Mouse (Mus musculus) neural tube, embryonic 12.5 days (tissue): ENCODE data around the gene Nol3. TPM values are rescaled to one million over a fixed set of nuclear protein-coding genes. Genes with fewer than 3 reads are reported as not detected.

ENCODE experiments used
- ATAC-seq: fragments of 200-750 bp; cut with Nextera tagmentation; 2 replicates; pipeline ENCODE4 v1.8.0; 2017; ENCODE audit warnings: low read depth, mild to moderate bottlenecking, moderate TSS enrichment, moderate library complexity; ENCODE audit not compliant: low FRiP score
- H3K27ac ChIP-seq: fragments of 300-500 bp; sonication (generic); 2 replicates; pipeline ENCODE4 v1.5.1; 2016
- H3K27me3 ChIP-seq: fragments of 300-500 bp; sonication (generic); replicated peaks from 2 replicates; pipeline ENCODE4 v1.6.1; 2016; ENCODE audit warnings: mild to moderate bottlenecking
- H3K36me3 ChIP-seq: fragments of 300-500 bp; sonication (generic); 2 replicates; pipeline ENCODE4 v1.6.1; 2016; ENCODE audit warnings: mild to moderate bottlenecking
- H3K4me1 ChIP-seq: fragments of 300-500 bp; sonication (generic); 2 replicates; pipeline ENCODE4 v1.6.1; 2016
- H3K4me2 ChIP-seq: fragments of 300-500 bp; sonication (generic); replicated peaks from 2 replicates; pipeline ENCODE4 v1.6.1; 2016; ENCODE audit warnings: mild to moderate bottlenecking
- H3K4me3 ChIP-seq: fragments of 300-500 bp; sonication (generic); 2 replicates; pipeline ENCODE4 v1.5.1; 2016
- H3K9ac ChIP-seq: fragments of 300-500 bp; sonication (generic); 2 replicates; pipeline ENCODE4 v1.6.1; 2016; ENCODE audit warnings: mild to moderate bottlenecking
- H3K9me3 ChIP-seq: fragments of 300-500 bp; sonication (generic); 2 replicates; pipeline ENCODE4 v1.6.1; 2016; ENCODE audit warnings: mild to moderate bottlenecking
- WGBS: fragments of 180-500 bp; shearing (Covaris S2); methylation state at CpG from one replicate; pipeline ENCODE4 v1.1.7; 2016; 5-methylcytosine and 5-hydroxymethylcytosine counted together
- polyA plus RNA-seq: library from polyadenylated mRNA; unstranded; fragments of >200 nt; fragmentation: Nextera tagmentation; extraction: Ambion mirVana; gene quantifications from 2 replicates; pipeline ENCODE4 v1.2.1, GENCODE M21; 2016

The Nol3 gene
- polyA plus RNA-seq, 1 experiment from 2014 or later: 4.3 TPM

DNA sequence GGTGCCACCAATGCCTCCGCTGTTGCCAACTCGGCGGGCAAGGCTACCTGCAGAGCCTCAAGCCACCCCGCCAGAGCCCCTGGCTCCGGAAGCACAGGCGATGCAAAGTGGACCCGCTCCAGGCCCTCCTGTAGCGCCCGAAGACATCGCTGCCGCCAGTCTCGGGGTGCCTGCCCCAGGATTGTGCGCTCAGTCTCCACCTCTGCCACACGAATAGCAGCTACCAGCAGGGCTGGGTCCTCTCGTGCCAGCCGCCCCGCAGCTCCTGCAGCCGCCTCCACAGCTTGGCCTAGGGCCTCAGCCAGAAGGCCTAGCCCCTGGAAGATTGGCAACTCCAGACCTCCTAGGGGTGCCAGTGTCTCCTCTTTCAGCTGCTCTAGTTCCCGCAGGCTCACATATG is 17.5 kb downstream of the Nol3 start:
- Histone ChIP-seq H3K36me3 (no peaks in the 10 kb centered on the region), H3K4me2 (no peak overlapping the region), H3K4me1 (peaks cover 23% of the 10 kb centered on the region), H3K27ac (no peak overlapping the region), H3K9ac (no peak overlapping the region), H3K9me3 (no peaks in the 10 kb centered on the region), H3K4me3 (no peak overlapping the region), H3K27me3 (peaks cover 18% of the 10 kb centered on the region)
- WGBS: 68% methylated on average over 18 of the region's 19 CpGs
- ATAC-seq: no peak

DNA sequence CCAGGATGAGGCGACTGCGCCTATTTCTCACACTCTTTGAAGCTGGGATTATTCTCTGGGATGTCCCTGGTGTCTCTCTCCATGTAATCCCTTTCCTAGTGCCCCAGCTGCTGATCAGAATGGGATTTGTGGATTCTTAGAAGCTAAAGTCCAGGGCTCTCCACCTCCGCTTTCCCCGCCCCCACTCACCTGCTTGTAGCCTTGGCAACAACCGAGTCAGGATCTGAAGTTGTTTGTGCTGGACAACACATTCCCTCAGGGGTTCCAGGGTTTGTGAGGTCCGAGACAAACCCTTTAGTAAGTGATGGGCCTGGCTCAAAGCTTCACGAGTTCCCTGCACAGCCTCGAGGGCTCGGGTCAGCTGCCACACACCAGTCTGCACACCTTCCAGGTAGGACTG is 18.8 kb downstream of the Nol3 start:
- peak overlapping the region; percentile 1; the same call in 1 of the 2 replicates for H3K4me2 ChIP-seq
- H3K9me3 ChIP-seq: no peaks in the 10 kb centered on the region
- H3K36me3 ChIP-seq: peaks cover 5% of the 10 kb centered on the region
- H3K4me3 ChIP-seq: no peak overlapping the region
- WGBS: 70% methylated on average over 9 of the region's 9 CpGs
- no peak overlapping the region for H3K27ac ChIP-seq
- peaks cover 18% of the 10 kb centered on the region for H3K27me3 ChIP-seq
- no peak overlapping the region for H3K9ac ChIP-seq
- no peak for ATAC-seq
- H3K4me1 ChIP-seq: peaks cover 25% of the 10 kb centered on the region

DNA sequence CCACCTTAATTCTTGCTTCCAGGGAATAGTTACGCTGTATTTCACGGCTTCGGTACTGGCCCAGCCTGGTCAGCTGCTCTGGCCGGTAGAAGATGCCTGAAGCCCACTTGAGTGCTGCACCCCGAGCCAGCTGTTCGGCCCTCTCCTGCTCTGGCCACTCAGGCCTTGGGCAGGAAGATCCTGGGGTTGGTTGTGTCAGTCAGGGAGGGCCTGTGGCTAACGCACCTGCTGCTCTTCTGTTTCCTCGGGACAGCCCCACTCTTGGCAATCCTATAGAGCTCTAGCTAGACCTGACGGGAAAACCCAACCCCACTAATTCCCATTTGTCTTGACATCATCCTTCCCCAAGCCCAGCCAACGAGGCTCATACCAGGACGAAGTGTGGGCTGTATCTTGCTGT is 19.3 kb downstream of the Nol3 start:
- H3K9ac ChIP-seq: no peak overlapping the region
- H3K9me3 ChIP-seq: no peaks in the 10 kb centered on the region
- H3K27ac ChIP-seq: no peak overlapping the region
- no peak for ATAC-seq
- peaks cover 13% of the 10 kb centered on the region for H3K27me3 ChIP-seq
- H3K4me2 ChIP-seq: peak overlapping the region; percentile 1; the same call in 1 of the 2 replicates
- H3K4me3 ChIP-seq: no peak overlapping the region
- peaks cover 20% of the 10 kb centered on the region for H3K4me1 ChIP-seq
- H3K36me3 ChIP-seq: peaks cover 9% of the 10 kb centered on the region
- 75% methylated on average over 11 of the region's 11 CpGs for whole genome bisulfite sequencing

DNA sequence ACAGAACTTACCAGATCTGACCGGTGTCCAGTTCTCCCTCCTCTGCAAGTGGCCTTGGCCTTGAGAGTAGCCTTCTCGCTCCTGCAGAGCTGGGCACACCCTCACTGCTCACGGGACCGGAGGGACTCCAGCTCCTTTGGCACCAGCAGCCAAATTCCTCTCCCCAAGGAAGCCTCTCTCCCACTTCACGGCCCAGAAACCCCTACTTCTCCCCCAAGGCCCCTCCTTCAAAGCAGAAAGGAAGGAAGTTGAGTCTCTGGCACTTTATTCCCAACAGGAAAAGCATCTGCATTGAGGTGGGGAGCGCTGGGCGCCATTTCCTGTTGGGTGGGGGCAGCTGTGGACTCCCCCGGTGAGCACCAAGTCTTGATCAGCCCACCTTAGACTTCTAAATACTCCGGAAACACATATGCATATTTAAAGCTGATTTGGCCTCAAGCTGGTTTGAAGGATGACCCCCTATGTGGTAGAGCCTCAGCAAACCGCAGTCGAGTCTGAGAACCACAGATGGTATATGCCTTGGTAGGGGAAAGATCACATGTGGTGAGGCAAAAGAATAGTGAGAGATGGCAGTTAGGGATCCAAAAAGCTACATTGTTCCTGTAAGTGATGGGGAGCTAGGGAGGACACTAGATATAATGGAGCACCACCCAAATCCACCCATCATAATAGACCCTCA is 20.1 kb downstream of the Nol3 start, which contains the start of gene Exoc3l:
TSS of gene Exoc3l (minus strand) at position 207 of the 679 bp plus-strand sequence.
- Histone ChIP-seq H3K4me2 (peak within 1 kb of the TSS; percentile 92), H3K27ac (no peak within 1 kb of the TSS), H3K27me3 (0 out of 2 replicates have a peak, but pooled peaks cover 7% of the 10 kb centered on the region), H3K9ac (no peak within 1 kb of the TSS), H3K4me1 (peaks cover 13% of the 10 kb centered on the region), H3K4me3 (no peak within 1 kb of the TSS), H3K9me3 (no peaks in the 10 kb centered on the region), H3K36me3 (peaks cover 17% of the 10 kb centered on the region)
- ATAC-seq: no peak
- WGBS: 62% methylated on average over 11 of the region's 11 CpGs

DNA sequence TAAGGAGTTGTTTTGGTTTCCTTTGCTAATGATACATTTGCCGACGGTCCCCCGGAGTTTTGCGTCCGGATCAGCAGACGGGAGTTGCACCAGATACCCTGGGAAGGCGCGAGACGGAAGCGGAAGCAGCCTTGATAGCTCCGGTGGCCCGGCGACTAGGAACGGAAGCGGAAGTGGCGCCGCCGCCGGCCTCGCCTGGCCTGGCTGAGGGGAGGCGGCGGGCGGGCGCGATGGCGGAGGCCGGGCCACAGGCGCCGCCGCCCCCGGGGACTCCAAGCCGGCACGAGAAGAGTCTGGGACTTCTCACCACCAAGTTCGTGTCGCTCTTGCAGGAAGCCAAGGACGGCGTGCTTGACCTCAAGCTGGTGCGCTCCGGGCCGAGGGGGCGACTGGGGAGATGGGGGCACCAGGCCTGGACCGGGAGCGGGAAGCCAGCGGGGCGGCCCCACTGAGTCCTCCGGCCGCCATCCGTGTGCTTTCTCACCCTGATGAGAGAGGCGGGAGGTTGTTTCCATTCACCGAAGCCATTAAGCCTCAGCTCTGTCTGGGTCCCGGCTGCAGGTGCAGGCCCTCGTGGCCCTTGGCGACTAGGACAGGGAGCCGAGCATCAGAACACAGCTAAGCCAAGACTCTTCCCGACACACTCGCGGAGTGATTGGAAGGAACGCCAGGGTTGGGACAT is 21.7 kb downstream of the Nol3 start, which contains the start of gene E2f4:
TSS of gene E2f4 (plus strand) at position 153 of the 682 bp plus-strand sequence.
- H3K4me2 ChIP-seq: peak within 1 kb of the TSS; percentile 92
- peak; percentile 94 for ATAC-seq
- under 1% methylated on average over 58 of the region's 58 CpGs for WGBS

DNA sequence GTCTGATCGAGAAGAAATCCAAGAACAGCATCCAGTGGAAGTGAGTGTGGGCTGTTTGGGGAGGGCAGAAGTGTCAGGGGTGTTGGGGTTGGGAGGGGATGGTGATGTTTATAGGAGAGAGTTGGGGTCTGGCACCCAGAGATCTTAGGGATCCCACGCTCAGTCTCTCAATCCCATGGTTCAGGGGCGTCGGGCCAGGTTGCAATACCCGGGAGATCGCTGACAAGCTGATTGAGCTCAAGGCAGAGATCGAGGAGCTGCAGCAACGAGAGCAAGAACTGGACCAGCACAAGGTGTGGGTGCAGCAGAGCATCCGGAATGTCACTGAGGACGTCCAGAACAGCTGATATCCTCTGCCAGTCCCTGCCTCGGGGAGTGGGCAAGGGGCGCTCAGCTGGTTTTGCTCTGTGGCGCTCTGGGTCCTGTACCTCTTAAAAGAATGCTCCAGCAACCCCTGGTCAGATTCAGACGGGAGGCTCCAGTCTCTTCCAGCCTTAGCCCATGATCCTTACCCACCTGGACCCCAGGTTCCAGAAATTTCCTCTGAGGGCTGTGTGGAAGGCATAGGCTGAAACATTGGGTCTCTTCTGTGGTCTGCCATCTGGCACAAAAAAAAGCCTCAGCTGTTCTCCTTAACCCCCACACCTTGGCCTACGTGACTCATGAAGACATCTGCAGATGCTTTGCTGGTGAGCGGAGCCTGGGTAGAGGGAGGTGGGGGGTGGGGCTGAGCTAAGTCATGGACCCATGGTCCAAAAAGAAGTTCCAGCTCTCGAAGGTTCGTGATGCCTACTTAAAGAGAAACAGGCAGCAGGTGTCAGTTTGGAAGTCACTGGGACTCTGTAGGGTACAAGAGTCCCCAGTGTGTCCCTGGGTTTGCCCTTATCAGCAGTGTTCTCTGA is 22.7 kb downstream of the Nol3 start:
- H3K4me1 ChIP-seq: peaks cover 13% of the 10 kb centered on the region
- peak overlapping the region; percentile 83 for H3K9ac ChIP-seq
- no peak overlapping the region for H3K27ac ChIP-seq
- peak overlapping the region; percentile 90 for H3K4me3 ChIP-seq
- 0 out of 2 replicates have a peak, but pooled peaks cover 7% of the 10 kb centered on the region for H3K27me3 ChIP-seq
- ATAC-seq: no peak
- no peaks in the 10 kb centered on the region for H3K9me3 ChIP-seq
- WGBS: 63% methylated on average over 18 of the region's 18 CpGs
- peaks cover 38% of the 10 kb centered on the region for H3K36me3 ChIP-seq
- peak overlapping the region; percentile 92 for H3K4me2 ChIP-seq

More for the DNA sequence above, 21.7 kb downstream of the Nol3 start, which contains the start of gene E2f4:
- Histone ChIP-seq H3K9me3 (no peaks in the 10 kb centered on the region), H3K27me3 (0 out of 2 replicates have a peak, but pooled peaks cover 7% of the 10 kb centered on the region), H3K4me3 (peak within 1 kb of the TSS; percentile 90), H3K36me3 (peaks cover 31% of the 10 kb centered on the region), H3K27ac (no peak within 1 kb of the TSS), H3K4me1 (peaks cover 13% of the 10 kb centered on the region), H3K9ac (peak within 1 kb of the TSS; percentile 83)

DNA sequence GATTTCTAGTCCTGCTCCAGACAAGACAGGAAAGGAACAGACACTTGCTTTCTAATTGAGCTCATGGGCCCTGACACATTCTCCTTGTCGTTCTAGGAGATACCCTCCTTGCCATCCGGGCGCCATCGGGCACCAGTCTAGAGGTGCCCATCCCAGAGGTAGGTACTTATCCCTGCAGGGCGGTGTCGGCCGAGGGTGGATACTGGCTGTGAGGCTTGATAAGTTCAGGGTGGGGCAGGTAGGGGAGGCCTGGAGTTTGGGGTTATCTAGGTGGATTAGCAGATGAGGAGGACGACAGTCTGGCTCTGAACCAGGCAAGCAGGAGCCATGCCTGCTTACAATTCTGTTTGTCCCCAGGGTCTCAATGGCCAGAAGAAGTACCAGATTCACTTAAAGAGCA is 24.0 kb downstream of the Nol3 start:
- Histone ChIP-seq H3K27ac (no peak overlapping the region), H3K4me1 (peaks cover 13% of the 10 kb centered on the region), H3K4me3 (no peak overlapping the region), H3K27me3 (0 out of 2 replicates have a peak, but pooled peaks cover 3% of the 10 kb centered on the region), H3K36me3 (peaks cover 52% of the 10 kb centered on the region), H3K4me2 (no peak overlapping the region), H3K9me3 (no peaks in the 10 kb centered on the region), H3K9ac (no peak overlapping the region)
- 97% methylated on average over 8 of the region's 8 CpGs for WGBS
- ATAC-seq: no peak

DNA sequence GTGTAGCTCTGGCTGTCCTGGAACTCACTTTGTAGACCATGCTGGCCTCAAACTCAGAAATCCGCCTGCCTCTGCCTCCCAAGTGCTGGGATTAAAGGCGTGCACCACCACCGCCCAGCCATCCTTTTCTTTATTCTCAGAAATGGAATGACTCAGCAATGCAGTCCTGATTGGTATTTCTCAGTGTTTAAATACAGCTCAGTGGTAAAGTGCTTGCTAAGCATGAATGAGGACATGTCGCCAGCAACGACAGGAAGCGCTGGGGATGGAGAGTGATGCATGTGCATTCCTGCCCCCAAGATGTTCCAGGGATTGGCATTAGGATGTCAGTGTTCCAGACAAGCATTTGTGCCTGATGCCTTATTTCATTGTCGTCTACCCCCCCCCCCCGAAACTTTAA is 27.5 kb downstream of the Nol3 start:
- Histone ChIP-seq H3K36me3 (peaks cover 71% of the 10 kb centered on the region), H3K9me3 (no peaks in the 10 kb centered on the region)
- no peak for ATAC-seq

DNA sequence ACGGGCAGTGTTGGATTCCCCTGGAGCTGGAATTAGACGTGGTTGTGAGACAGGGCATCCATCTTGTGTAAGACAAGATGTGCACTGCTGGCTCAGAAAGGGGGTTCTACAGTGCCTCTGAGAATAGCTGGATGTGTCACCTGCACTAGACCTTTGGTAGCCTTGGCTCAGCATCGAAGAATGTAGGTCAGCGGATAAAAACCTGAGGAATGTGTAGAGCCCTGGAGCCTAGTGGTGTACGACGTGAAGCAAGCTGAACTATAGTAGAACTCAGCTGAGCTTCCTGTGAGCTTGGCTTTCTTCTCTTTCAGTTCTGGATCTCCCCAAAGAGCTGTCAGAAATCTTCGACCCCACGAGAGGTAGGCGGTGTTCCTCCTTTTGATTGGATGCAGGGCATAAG is 27.9 kb downstream of the Nol3 start:
- Histone ChIP-seq H3K27ac (no peak overlapping the region), H3K36me3 (peaks cover 76% of the 10 kb centered on the region), H3K4me1 (peaks cover 16% of the 10 kb centered on the region), H3K27me3 (no peaks in the 10 kb centered on the region), H3K9ac (no peak overlapping the region), H3K9me3 (no peaks in the 10 kb centered on the region), H3K4me3 (no peak overlapping the region), H3K4me2 (no peak overlapping the region)
- ATAC-seq: no peak
- WGBS: 91% methylated on average over 9 of the region's 9 CpGs

More for the DNA sequence above, 27.5 kb downstream of the Nol3 start:
- H3K9ac ChIP-seq: no peak overlapping the region
- H3K4me3 ChIP-seq: no peak overlapping the region
- H3K27ac ChIP-seq: no peak overlapping the region
- H3K4me2 ChIP-seq: no peak overlapping the region
- 84% methylated on average over 8 of the region's 8 CpGs for WGBS
- peaks cover 20% of the 10 kb centered on the region for H3K4me1 ChIP-seq
- no peaks in the 10 kb centered on the region for H3K27me3 ChIP-seq

DNA sequence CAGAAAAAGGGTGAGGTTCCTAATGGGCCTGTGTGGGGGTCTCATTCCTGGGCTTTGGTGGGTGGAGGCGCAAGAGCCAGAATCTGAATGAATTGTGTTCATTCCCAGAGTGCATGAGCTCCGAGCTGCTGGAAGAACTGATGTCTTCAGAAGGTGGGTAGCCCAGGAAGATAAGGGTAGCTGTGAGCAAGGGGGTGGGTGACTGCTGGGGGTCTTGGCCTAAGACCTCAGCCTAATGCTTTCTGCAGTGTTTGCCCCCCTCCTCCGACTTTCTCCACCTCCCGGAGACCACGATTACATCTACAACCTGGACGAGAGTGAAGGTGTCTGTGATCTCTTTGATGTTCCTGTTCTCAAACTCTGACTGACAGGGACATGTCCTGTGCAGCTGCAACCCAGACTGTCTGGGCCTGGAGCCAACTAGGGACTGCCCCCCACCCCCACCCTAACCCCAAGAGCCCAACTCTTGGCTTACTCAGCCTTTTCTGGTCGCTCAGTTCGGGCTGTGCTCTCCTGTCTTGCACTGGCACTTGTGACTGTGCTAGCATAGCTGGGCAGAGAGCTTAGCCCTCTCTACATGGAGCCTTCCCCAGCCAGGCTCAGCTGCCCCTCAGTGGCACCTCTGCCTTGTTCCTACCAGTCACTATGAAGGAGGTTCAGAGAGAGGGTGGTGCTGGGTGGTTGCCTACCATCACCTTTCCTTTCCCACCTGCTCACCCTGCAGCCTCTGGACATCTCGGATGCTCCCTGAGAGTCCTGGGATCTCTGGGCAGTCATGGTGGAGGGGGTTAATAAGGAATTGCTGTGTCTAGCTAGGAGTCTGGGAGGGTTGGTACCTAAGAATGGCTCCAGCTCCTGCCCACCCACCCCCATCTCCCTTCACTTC is 28.6 kb downstream of the Nol3 start:
- no peak overlapping the region for H3K27ac ChIP-seq
- H3K4me1 ChIP-seq: peaks cover 11% of the 10 kb centered on the region
- no peaks in the 10 kb centered on the region for H3K9me3 ChIP-seq
- H3K9ac ChIP-seq: no peak overlapping the region
- H3K4me3 ChIP-seq: no peak overlapping the region
- peaks cover 80% of the 10 kb centered on the region for H3K36me3 ChIP-seq
- no peaks in the 10 kb centered on the region for H3K27me3 ChIP-seq
- ATAC-seq: no peak
- no peak overlapping the region for H3K4me2 ChIP-seq
- WGBS: 76% methylated on average over 9 of the region's 9 CpGs
